Mouse (Mus musculus) thymus, postnatal 10 days (tissue): Measurements from ENCODE around the gene Neurod4.
A peak's percentile ranks its signal among the peaks of the same experiment; 100 is the strongest.

Source experiments
- DNase-seq, 2 experiments: peaks; one replicate each; pipeline ENCODE4 v3.0.0; 2021; ENCODE audit warnings: low spot score in 2 of 2

Gene Neurod4

DNA sequence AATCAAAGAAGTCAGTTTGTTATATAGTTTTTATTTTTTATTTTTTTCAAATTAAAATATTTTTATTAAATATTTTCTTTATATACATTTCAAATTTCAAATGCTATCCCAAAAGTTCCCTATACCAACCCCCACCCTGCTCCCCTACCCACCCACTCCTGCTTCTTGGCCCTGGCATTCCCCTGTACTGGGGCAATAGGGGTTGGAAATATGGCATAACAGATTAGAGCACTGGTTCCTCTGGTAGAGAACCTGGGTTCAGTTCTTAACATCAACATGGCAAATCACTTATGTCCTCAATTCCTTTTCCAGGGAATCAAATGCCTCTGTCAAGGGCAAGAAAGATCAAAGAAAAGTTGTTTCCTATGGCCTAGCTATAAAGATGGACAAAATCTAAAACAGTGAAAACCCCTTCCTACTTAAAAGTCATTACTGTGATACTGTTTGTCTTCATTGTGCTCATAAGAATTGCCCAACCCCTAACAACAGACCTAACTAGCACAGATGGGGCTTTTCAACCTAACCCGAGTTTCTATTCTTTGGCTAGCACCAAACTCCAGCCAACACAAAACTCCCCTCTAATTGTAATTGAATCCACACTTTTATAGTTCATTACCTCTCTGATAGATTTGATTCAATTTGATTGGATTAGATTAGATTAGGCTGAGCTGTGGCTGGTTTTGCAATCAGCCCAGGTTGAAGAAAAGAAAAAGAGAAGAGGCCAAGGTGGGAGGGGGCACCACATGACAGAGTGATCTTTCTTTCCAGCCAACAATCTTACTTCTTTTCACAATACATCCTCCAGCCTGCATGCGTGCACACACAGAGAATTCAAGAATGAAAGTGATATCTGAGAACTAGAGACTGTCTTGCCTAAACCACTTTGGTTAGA, 41.5 kb downstream of the Neurod4 start:
- DNase-seq: no peak

DNA sequence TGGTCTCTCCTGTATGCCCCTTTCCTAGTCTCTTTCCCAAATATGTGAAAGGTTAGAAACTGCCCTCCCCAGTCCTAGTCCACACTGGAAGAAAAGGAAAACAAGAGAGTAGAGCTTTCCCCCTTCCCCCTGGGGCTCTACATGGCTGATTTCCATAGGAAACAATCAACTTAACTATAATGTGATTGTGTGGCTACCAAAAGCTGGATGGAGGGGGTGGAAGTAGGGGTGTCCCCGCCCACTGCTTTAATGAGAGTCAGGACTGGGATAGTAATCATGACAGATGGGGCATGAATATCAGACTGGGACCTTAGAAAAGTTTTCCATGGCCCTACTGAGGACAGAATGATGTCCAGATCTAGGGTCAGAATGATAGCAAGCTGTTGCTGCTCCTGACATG, 45.5 kb downstream of the Neurod4 start:
- DNase-seq: no peak

DNA sequence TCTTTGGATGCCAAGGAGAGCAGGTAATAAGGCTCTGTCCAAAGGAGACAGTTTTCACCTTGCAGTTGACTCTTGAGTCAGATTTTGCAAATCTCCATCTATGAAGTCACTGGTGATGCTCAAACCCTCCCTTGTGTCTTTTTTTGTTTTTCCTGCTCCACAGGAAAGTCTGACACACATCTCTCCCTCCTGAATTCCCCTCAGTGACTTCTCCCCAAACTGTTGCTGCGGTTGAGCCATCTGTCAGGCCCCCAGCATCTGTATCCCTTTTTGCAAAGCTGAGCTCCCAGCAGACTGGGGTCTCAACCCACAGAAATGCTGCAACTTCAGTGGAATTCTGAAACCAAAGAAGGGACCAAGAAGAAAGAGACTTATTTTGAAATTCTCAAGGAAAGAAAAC, 47.9 kb downstream of the Neurod4 start:
- no peak for DNase-seq

DNA sequence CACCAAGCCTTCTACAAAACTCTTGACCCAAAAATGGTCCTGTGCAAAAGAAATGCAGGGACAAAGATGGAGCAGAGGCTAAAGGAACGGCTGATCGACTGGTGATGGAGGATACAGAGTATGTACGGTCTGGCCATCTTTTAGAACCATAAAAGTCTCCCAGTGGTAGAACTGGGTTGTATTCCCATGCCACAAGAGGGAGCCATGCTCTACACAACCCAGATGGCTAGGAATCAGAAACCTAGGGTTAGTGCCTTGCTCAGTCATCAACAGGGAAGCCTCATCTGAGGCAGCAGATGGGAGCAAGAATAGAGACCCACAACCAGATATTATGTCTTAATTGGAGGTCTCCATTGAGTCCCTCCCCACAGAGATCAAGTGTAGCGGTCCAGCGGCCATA, 50.5 kb downstream of the Neurod4 start:
- DNase-seq: no peak

DNA sequence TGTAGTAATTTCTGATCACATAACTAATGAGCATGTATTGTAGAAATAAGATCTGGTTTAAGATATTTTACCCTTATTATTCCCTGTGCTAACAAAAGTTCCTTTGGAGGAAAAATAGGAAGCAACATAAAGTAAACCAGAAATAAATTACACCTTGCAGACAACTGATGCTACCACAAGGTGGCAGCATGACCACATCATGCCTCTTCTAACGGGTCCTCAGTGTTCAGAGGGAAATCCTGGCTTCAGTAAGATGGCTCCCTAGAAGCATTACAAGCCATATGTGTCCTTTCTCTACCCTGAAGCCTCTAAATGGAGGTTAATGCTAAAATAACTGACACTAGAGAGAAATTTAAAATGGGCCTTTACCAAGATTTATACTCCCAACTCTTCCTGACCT, 51.8 kb downstream of the Neurod4 start:
- peak in 1 of 2 experiments; percentile 37 for DNase-seq

DNA sequence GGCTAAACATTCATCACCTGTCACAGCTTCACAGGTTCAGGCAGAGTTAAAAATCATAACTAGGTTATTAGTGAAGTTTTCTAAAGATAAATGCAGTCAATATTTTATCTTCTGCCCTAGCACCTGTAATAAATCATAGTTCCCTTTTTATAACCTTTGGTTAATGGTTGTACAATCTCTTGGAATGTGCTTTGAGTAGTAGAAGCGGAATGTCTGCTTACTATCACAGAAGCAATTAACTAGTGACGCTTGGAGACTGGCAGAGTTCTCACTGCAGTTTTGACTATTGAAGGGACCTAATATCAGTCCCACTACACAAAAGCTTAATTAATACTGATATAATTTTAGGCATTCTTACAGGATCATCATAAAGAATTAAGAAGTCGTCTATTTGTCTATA, 55.0 kb downstream of the Neurod4 start:
- DNase-seq: no peak
